Mouse (Mus musculus): Measurements from ENCODE around the gene Ica1l.

The Ica1l gene

GRCm38 (mm10) chr1:60042796-60043469 is at the start of gene Ica1l:
Ica1l (minus strand) TSS chr1:60043184.
- under 1% methylated on average over 98 of the region's 99 CpGs for WGBS

- 92% methylated on average over 6 of the region's 6 CpGs for WGBS
These were observed 33.4 kb upstream of the Ica1l start for GRCm38 (mm10) chr1:60076411-60076810.

DNA sequence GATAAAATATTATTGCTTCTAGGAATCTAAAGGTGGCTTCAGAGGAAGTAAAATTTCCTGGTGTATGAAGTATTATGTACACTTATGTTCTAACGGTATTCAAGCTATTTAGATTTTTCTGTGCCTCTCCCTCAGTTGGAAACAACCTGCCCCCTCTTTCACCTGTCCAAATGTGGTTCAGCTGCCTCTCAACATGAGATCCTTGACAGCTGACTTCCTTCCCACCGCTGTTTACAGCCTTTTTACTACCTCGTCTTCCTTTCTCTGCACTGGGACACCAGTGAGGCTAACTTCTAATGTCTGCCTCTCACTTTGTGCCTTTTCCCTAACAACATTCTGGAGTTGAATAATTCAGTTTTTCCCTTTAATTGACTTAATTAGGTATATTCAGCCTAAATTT is 32.6 kb upstream of the Ica1l start:
- WGBS, result 82% methylated on average over 3 of the region's 3 CpGs

DNA sequence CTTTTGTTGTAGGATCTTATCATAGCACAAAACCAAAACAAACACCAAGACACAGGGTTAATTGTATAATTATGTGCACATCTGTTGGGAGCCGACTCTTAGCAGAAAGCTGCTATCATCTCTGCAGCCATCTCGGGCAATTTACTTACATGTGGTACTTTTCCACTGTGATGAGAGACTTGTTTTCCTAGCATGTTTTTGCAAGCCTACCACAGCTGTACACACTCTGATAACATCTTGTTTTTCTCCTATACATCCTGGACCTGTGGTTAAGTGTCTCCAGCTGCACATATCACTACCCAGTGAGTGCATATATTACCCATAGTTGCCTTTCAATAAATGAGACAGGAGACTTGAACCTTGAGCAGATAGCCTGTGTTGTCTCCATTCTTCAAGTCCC is 32.0 kb upstream of the Ica1l start:
- 49% methylated on average over 2 of the region's 2 CpGs for WGBS

GRCm38 (mm10) chr1:60056310-60056709 is 13.3 kb upstream of the Ica1l start:
- WGBS, result 84% methylated on average over 3 of the region's 3 CpGs

DNA sequence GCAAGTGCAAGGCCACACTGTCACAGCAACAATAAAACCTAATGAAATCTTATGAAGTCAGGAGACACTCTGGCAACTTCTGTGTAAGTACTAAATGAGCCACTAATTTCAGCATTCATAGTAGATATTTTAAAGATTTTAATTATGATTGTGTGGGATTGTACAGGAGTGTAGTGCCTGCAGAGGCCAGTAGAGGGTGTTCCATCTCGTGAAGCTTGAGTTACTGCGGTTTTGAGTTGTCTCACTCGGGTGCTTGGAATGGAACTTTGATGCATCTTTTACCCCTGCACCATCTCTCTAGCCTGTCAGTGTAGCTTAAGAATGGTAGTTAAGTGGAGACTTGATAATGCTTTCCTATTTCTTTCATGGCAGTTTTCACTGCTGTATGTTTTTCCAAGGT is 11.7 kb upstream of the Ica1l start:
- 45% methylated on average over 3 of the region's 3 CpGs for WGBS

GRCm38 (mm10) chr1:60047481-60047880 is 4.5 kb upstream of the Ica1l start:
- WGBS, result 93% methylated on average over 5 of the region's 5 CpGs

DNA sequence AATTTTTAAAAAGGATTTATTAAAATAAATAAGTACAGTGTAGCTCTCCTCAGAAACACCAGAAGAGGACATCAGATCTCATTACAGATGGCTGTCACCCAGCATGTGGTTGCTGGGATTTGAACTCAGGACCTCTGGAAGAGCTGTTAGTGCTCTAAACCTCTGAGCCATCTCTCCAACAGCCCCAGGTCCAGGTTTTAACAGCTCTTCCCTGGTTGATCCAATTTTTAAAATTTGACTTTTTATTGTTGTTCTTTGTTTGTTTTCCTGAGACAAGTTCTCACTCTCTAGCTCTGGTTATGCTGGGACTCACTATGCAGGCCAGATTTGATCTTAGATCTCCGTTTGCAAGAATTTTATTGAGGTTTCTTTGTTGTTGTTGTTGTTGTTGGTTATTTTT is 1.6 kb upstream of the Ica1l start:
- 98% methylated on average over 1 of the region's 1 CpGs for WGBS

GRCm38 (mm10) chr1:60042398-60042795 is 587 bp downstream of the Ica1l start:
- WGBS, result 4% methylated on average over 19 of the region's 19 CpGs

DNA sequence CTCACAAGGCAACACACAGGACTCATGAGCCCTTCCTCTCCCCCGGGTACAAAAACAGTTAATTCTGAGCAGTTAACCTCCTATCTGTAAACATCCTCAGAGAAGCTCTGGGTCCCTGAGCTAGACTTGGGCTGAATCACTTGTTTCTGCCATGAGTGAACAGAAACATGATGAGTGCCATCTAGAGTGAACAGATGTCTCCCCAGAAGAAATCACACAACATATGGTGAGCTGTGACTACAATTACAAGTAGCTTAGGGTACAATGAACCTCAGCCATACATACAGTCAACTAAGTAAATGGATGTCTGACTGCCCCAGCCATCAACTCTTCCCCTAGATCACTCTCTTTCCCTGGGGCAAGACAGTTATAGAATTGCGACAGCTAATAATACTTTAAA is 7.9 kb downstream of the Ica1l start:
- 68% methylated on average over 2 of the region's 2 CpGs for WGBS

- 97% methylated on average over 1 of the region's 1 CpGs for WGBS
These were observed 25.9 kb downstream of the Ica1l start for GRCm38 (mm10) chr1:60017031-60017469.

GRCm38 (mm10) chr1:60016136-60016611 is 26.8 kb downstream of the Ica1l start:
- 58% methylated on average over 5 of the region's 5 CpGs for WGBS

DNA sequence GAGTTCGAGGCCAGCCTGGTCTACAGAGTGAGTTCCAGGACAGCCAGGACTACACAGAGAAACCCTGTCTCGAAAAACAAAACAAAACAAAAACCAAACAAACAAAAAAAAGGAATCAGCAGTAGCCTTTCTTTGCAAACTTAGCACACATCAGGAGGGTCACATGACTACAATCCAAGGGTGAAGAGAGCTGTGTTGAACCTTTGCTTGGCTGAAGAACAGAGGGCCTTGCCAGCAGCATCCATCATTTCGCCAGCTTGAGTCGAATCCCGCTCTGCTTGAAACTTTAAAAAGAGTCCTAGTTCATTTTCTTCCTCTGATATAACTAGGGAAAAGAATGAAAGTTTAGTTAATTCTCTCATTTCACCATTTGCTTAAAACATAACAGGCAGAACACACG is 27.5 kb downstream of the Ica1l start:
- 81% methylated on average over 6 of the region's 6 CpGs for WGBS

GRCm38 (mm10) chr1:60013779-60014178 is 29.2 kb downstream of the Ica1l start:
- WGBS, result 87% methylated on average over 10 of the region's 10 CpGs

DNA sequence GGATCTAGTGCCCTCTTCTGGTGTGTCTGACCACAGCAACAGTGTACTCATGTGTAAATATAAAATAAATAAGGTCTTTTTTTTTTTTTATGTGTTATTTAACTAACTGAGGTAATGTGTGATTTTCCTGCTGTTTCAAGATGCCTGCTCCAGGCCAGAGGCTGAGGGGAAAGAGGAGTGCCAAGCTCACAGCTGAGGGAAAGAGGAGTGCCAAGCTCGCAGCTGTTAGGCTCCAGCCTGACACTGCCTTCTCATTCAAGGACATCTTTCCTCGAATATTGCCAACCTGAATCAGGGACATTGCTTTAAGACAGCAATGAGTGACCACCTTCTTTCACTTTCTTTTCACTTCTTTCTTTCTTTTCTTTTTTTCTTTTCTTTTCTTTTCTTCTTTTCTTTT is 34.2 kb downstream of the Ica1l start:
- 70% methylated on average over 2 of the region's 2 CpGs for WGBS

- WGBS, result 91% methylated on average over 10 of the region's 10 CpGs
These were observed 35.6 kb downstream of the Ica1l start for GRCm38 (mm10) chr1:60007337-60007736.

- WGBS, result 64% methylated on average over 2 of the region's 2 CpGs
These were observed 42.7 kb downstream of the Ica1l start for GRCm38 (mm10) chr1:60000319-60000718.

- 73% methylated on average over 5 of the region's 5 CpGs for WGBS
These were observed 45.6 kb downstream of the Ica1l start for GRCm38 (mm10) chr1:59997352-59997751.

DNA sequence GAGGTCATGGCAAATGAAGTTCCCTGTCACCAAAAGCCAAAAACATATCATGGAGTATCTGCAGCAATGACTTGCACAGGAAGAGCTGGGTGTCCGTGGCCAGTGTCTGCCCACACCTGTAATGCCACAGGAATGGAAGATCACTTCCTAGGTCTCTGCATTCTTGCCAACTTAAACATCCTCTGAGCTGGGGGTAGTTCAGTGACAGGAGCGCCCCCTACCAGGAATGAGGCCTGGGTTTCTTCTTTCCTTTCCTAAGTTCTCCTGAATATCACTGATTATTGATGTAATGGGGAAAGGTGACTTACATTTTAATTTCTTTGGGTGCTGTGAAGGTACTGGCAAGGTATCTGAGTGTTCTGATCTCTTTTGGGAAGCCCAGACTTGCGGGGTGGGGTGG is 47.3 kb downstream of the Ica1l start:
- WGBS, result 52% methylated on average over 3 of the region's 3 CpGs

DNA sequence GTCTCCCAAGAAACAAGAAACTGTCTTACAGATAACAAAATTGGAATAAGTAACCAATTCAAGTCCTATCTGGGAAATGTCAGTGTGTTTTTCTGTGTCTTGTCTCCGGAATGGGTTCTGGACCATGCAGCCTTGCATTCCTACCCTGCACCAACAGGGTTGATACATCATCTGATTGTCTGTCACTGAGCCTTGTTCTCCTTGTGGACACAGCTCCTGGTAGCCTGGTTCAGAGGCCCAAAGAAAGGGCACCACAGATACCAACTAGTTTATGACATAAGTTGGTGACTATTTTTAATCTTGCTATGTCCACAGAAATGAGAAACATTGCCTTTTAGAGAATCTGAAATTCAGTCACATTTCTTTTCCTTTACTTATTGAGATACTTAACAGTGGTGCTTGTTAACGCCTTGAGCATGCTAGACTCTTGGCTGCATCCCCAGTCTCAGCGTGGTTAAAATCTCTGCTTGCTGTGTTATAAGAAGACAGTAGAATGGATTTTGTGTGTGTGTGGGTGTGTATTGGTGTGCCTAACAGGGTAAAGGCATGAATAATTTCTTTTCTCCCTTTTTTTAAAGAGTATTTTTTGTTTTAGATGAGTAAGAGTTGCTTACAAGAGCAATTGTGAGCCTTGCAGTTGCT is 55.5 kb downstream of the Ica1l start:
- WGBS, result 37% methylated on average over 3 of the region's 3 CpGs

GRCm38 (mm10) chr1:59967291-59967690 is 75.7 kb downstream of the Ica1l start:
- WGBS, result 92% methylated on average over 4 of the region's 4 CpGs

DNA sequence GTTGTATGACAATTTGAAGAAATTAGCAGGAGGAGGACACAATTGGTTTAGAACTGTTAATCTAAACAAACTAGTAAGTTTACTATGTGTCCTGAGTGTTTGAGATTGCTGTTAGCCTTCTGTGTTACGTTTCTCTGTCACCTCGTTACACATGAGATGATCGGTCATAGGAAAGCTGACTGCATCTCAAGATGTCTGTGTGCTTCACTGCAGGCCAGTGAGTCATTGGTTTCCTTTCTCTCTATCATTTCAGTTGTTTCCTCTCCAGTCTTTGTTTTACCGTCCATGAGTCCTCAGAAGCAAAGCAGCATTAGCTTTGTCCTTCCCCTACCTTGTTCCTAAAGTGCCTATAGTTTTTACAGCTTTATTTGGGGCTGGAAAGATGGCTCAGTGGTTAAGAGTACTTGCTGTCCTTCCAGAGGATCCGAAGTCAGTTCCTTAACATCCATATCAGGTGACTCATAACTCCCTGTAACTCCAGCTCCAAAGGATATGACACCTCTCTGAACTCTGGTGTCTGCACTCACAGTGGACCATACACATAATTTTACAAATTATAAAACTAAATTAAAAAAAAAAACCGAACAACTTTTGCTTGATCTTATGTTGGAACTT is 76.7 kb downstream of the Ica1l start:
- WGBS, result 76% methylated on average over 6 of the region's 6 CpGs

- 91% methylated on average over 1 of the region's 1 CpGs for WGBS
These were observed 83.0 kb downstream of the Ica1l start for GRCm38 (mm10) chr1:59959941-59960340.

Data from cerebral cortex, adult 2 months (tissue).